Mouse (Mus musculus) midbrain, embryonic 14.5 days (tissue): Measurements from ENCODE around the gene Myof. TPM values are rescaled to one million over a fixed set of nuclear protein-coding genes. Genes with fewer than 3 reads are reported as not detected.
A peak's percentile ranks its signal among the peaks of the same experiment; 100 is the strongest.

Experiments used
- ATAC-seq: fragments of 200-750 bp; cut with Nextera tagmentation; 2 replicates; pipeline ENCODE4 v1.8.0; 2017; ENCODE audit warnings: moderate number of reproducible peaks, moderate library complexity; ENCODE audit not compliant: low FRiP score, low TSS enrichment
- DNase-seq: peaks from one replicate; pipeline ENCODE4 v3.0.0-alpha.2; 2015
- H3K27ac ChIP-seq: fragments of 300-500 bp; sonication (generic); replicated peaks from 2 replicates; pipeline ENCODE4 v1.5.1; 2014; ENCODE audit warnings: mild to moderate bottlenecking, low read depth, low read length, moderate library complexity
- H3K27me3 ChIP-seq: fragments of 300-500 bp; sonication (generic); 2 replicates; pipeline ENCODE4 v1.6.1; 2014; ENCODE audit warnings: low read length, control low read depth, mixed read lengths; ENCODE audit not compliant: control insufficient read depth, insufficient read depth
- H3K36me3 ChIP-seq: fragments of 300-500 bp; sonication (generic); 2 replicates; pipeline ENCODE4 v1.6.1; 2014; ENCODE audit warnings: low read length, control low read depth; ENCODE audit not compliant: control insufficient read depth, insufficient read depth
- H3K4me1 ChIP-seq: fragments of 300-500 bp; sonication (generic); 2 replicates; pipeline ENCODE4 v1.6.1; 2014; ENCODE audit warnings: mild to moderate bottlenecking, antibody characterized with exemption, low read length, control low read depth; ENCODE audit not compliant: control insufficient read depth, insufficient read depth
- H3K4me2 ChIP-seq: fragments of 300-500 bp; sonication (generic); 2 replicates; pipeline ENCODE4 v1.6.1; 2014; ENCODE audit warnings: mild to moderate bottlenecking, low read length, moderate library complexity
- H3K4me3 ChIP-seq: fragments of 300-500 bp; sonication (generic); replicated peaks from 2 replicates; pipeline ENCODE4 v1.5.1; 2014; ENCODE audit warnings: low read depth, low read length
- H3K9ac ChIP-seq: fragments of 300-500 bp; sonication (generic); replicated peaks from 2 replicates; pipeline ENCODE4 v1.6.1; 2014; ENCODE audit warnings: mild to moderate bottlenecking, low read length, moderate library complexity
- H3K9me3 ChIP-seq: fragments of 300-500 bp; sonication (generic); 2 replicates; pipeline ENCODE4 v1.6.1; 2016; ENCODE audit warnings: low read length, control low read depth, mixed read lengths; ENCODE audit not compliant: control insufficient read depth
- WGBS: fragments of 180-500 bp; shearing (Covaris S2); extraction: QIAGEN DNeasy Blood & Tissue Kit; methylation state at CpG from one replicate; pipeline ENCODE4 v1.1.7; 2014; 5-methylcytosine and 5-hydroxymethylcytosine counted together
- polyA plus RNA-seq: library from polyadenylated mRNA; unstranded; fragments of >200 nt; fragmentation: Nextera tagmentation; extraction: Ambion mirVana; gene quantifications from 2 replicates; pipeline ENCODE4 v1.2.1, GENCODE M21; 2014

Myof gene
- polyA plus RNA-seq, 1 experiment from 2014 or later: 1.1 TPM

GRCm38 (mm10) chr19:37877511-37878167 lies 165.7 kb downstream of the Myof start:
- no peak for ATAC-seq
- Histone ChIP-seq H3K9ac (no peak overlapping the region), H3K36me3 (no peaks in the 10 kb centered on the region), H3K9me3 (no peaks in the 10 kb centered on the region), H3K4me2 (peak overlapping the region; percentile 32), H3K27me3 (peaks cover 43% of the 10 kb centered on the region), H3K27ac (no peak overlapping the region), H3K4me1 (no peaks in the 10 kb centered on the region), H3K4me3 (no peak overlapping the region)
- peak; percentile 30 for DNase-seq
- WGBS: 2% methylated on average over 20 of the region's 20 CpGs

GRCm38 (mm10) chr19:37876605-37877245 lies 166.7 kb downstream of the Myof start:
- no peaks in the 10 kb centered on the region for H3K4me1 ChIP-seq
- no peaks in the 10 kb centered on the region for H3K36me3 ChIP-seq
- 58% methylated on average over 6 of the region's 6 CpGs for WGBS
- peaks cover 43% of the 10 kb centered on the region for H3K27me3 ChIP-seq
- H3K4me2 ChIP-seq: no peak overlapping the region
- no peaks in the 10 kb centered on the region for H3K9me3 ChIP-seq
- ATAC-seq (no peak), DNase-seq (no peak)
- no peak overlapping the region for H3K9ac ChIP-seq
- no peak overlapping the region for H3K27ac ChIP-seq
- H3K4me3 ChIP-seq: no peak overlapping the region

GRCm38 (mm10) chr19:37873499-37873898 lies 169.9 kb downstream of the Myof start:
- H3K27me3 ChIP-seq: peaks cover 27% of the 10 kb centered on the region
- no peaks in the 10 kb centered on the region for H3K4me1 ChIP-seq
- no peak overlapping the region for H3K9ac ChIP-seq
- WGBS: 75% methylated on average over 1 of the region's 1 CpGs
- H3K36me3 ChIP-seq: no peaks in the 10 kb centered on the region
- no peaks in the 10 kb centered on the region for H3K9me3 ChIP-seq
- H3K4me2 ChIP-seq: no peak overlapping the region
- ATAC-seq (no peak), DNase-seq (no peak)
- no peak overlapping the region for H3K4me3 ChIP-seq
- H3K27ac ChIP-seq: no peak overlapping the region

- WGBS: 31% methylated on average over 3 of the region's 3 CpGs
These were observed 175.8 kb downstream of the Myof start for GRCm38 (mm10) chr19:37867592-37867991.

GRCm38 (mm10) chr19:37866994-37867393 lies 176.4 kb downstream of the Myof start:
- no peak for DNase-seq
- no peak overlapping the region for H3K9ac ChIP-seq
- no peaks in the 10 kb centered on the region for H3K9me3 ChIP-seq
- H3K4me3 ChIP-seq: no peak overlapping the region
- H3K27me3 ChIP-seq: no peaks in the 10 kb centered on the region
- WGBS: 93% methylated on average over 6 of the region's 6 CpGs
- no peaks in the 10 kb centered on the region for H3K4me1 ChIP-seq
- no peak overlapping the region for H3K4me2 ChIP-seq
- ATAC-seq: no peak
- no peak overlapping the region for H3K27ac ChIP-seq
- no peaks in the 10 kb centered on the region for H3K36me3 ChIP-seq

More at GRCm38 (mm10) chr19:37867592-37867991, 175.8 kb downstream of the Myof start:
- H3K36me3 ChIP-seq: no peaks in the 10 kb centered on the region
- no peaks in the 10 kb centered on the region for H3K27me3 ChIP-seq
- no peak overlapping the region for H3K4me2 ChIP-seq
- H3K27ac ChIP-seq: no peak overlapping the region
- no peak for ATAC-seq
- no peak for DNase-seq
- H3K9ac ChIP-seq: no peak overlapping the region
- H3K9me3 ChIP-seq: no peaks in the 10 kb centered on the region
- no peak overlapping the region for H3K4me3 ChIP-seq
- H3K4me1 ChIP-seq: no peaks in the 10 kb centered on the region

GRCm38 (mm10) chr19:37861171-37861570 lies 182.2 kb downstream of the Myof start:
- ATAC-seq (no peak), DNase-seq (no peak)
- no peaks in the 10 kb centered on the region for H3K9me3 ChIP-seq
- WGBS: 78% methylated on average over 1 of the region's 1 CpGs
- no peak overlapping the region for H3K4me2 ChIP-seq
- H3K4me3 ChIP-seq: no peak overlapping the region
- H3K9ac ChIP-seq: no peak overlapping the region
- H3K27ac ChIP-seq: no peak overlapping the region
- H3K4me1 ChIP-seq: no peaks in the 10 kb centered on the region
- H3K27me3 ChIP-seq: no peaks in the 10 kb centered on the region
- H3K36me3 ChIP-seq: no peaks in the 10 kb centered on the region

- Histone ChIP-seq H3K36me3 (no peaks in the 10 kb centered on the region), H3K9ac (no peak overlapping the region), H3K4me3 (no peak overlapping the region), H3K4me2 (no peak overlapping the region), H3K4me1 (no peaks in the 10 kb centered on the region), H3K27ac (no peak overlapping the region), H3K27me3 (no peaks in the 10 kb centered on the region), H3K9me3 (no peaks in the 10 kb centered on the region)
- ATAC-seq: no peak
- DNase-seq: no peak
- 100% methylated on average over 1 of the region's 1 CpGs for WGBS
These were observed 183.1 kb downstream of the Myof start for GRCm38 (mm10) chr19:37860267-37860666.

- no peaks in the 10 kb centered on the region for H3K36me3 ChIP-seq
- ATAC-seq (no peak), DNase-seq (no peak)
- no peaks in the 10 kb centered on the region for H3K27me3 ChIP-seq
- WGBS: 54% methylated on average over 7 of the region's 7 CpGs
- no peak overlapping the region for H3K4me2 ChIP-seq
- H3K4me3 ChIP-seq: no peak overlapping the region
- H3K27ac ChIP-seq: no peak overlapping the region
- no peaks in the 10 kb centered on the region for H3K9me3 ChIP-seq
- no peak overlapping the region for H3K9ac ChIP-seq
- H3K4me1 ChIP-seq: no peaks in the 10 kb centered on the region
These were observed 184.8 kb downstream of the Myof start for GRCm38 (mm10) chr19:37858406-37859081.
